Comparison of ENCODE assay signal across 24 mouse cellular contexts in the genomic region with DNA sequence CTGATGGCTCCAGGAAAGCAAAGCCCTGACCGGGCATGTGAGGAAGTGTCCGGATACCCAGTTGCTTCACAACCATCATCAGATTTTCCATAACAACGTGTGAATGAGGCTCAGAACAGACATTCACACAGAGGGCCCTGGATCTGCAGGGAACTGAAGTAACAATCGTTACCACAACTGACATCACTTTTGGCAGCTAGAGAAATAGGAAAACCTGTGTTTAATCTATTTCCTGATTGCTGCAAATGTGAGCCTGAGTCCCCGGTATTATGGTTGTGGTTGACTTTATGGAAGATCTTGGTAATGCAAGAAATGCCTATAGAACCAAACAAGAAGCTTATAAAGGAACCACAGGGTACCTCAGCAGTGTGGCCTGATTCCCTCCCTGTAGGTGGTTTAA. TPM values are rescaled to one million over a fixed set of nuclear protein-coding genes. Genes with fewer than 3 reads are reported as not detected.
A peak's percentile ranks its signal among the peaks of the same experiment; 100 is the strongest.
DNase-seq lines count a peak whose midpoint lies in the region; ATAC-seq and TF ChIP-seq lines count a peak whose summit lies in the region.
"Had no signal": no experiment of that assay in that cellular context is flagged by ENCODE, and none has a peak within 500 bp of the region (broad histone marks: within the 10 kb centered on the region; RNA-seq: fewer than 3 reads in every experiment).

No protein-coding gene starts in this region.

- peaks cover 39% of the 10 kb centered on the region for H3K4me1 ChIP-seq in heart, postnatal 0 days (ENCODE audit: control insufficient read depth, insufficient read depth)
- H3K4me1 ChIP-seq in heart, embryonic 11.5 days (ENCODE audit: control insufficient read depth, insufficient read depth, low read length): peaks cover 6% of the 10 kb centered on the region
- H3K4me1 ChIP-seq in embryonic facial prominence, embryonic 14.5 days (ENCODE audit: control insufficient read depth, insufficient read depth, low read length): peaks cover 12% of the 10 kb centered on the region
- H3K4me1 ChIP-seq in cerebellum, adult 2 months (ENCODE audit: control insufficient read depth, insufficient read depth, low read length): peaks cover 8% of the 10 kb centered on the region
- no peaks in the 10 kb centered on the region for H3K4me1 ChIP-seq in hindbrain, embryonic 11.5 days (replicated peaks; ENCODE audit: control insufficient read depth, insufficient read depth, low read length)

- peak overlapping the region; percentile 2; the same call in 1 of the 2 replicates for H3K27ac ChIP-seq in heart, postnatal 0 days (ENCODE audit: low read depth)
- no peak overlapping the region for H3K27ac ChIP-seq in heart, embryonic 11.5 days (ENCODE audit: low read depth, low read length)
- H3K27ac ChIP-seq in embryonic facial prominence, embryonic 14.5 days (replicated peaks; ENCODE audit: low read depth, low read length): peak overlapping the region; percentile 39; the same call in 1 of the 2 replicates
- H3K27ac ChIP-seq in cerebellum, adult 2 months (ENCODE audit: insufficient read depth, low read length): no peak overlapping the region
- H3K27ac ChIP-seq in hindbrain, embryonic 11.5 days (ENCODE audit: low read depth, low read length): no peak overlapping the region
- H3K27ac ChIP-seq: forebrain, embryonic 15.5 days; hindbrain, embryonic 10.5 days; hindbrain, embryonic 15.5 days had no signal

- no peak for DNase-seq in heart, postnatal 0 days (ENCODE audit: low spot score)
- DNase-seq in lung, postnatal 25 days (ENCODE audit: low spot score): peak; percentile 42
- no peak for DNase-seq in lung, adult 18-20 months
- peak; percentile 60 for DNase-seq in embryonic facial prominence, embryonic 14.5 days (ENCODE audit: low spot score)
- DNase-seq in cerebellum, adult 2 months: no peak
- no peak for DNase-seq in hindbrain, embryonic 11.5 days (ENCODE audit: low spot score)
- DNase-seq: adrenal gland, postnatal 14 days; B cell, adult 2 months; cerebellum, adult 11-12 months; cerebellum, adult 9-11 months; cerebellum, postnatal 36 days; gastrocnemius, postnatal 25 days had no signal

- H3K9ac ChIP-seq in heart, postnatal 0 days (replicated peaks; ENCODE audit: low read depth, low read length): no peak overlapping the region
- no peak overlapping the region for H3K9ac ChIP-seq in heart, embryonic 11.5 days (ENCODE audit: low read depth, low read length)
- no peak overlapping the region for H3K9ac ChIP-seq in embryonic facial prominence, embryonic 14.5 days (ENCODE audit: low read depth, low read length)
- H3K9ac ChIP-seq in hindbrain, embryonic 11.5 days (ENCODE audit: low read depth, low read length): no peak overlapping the region
- H3K9ac ChIP-seq: forebrain, embryonic 15.5 days; hindbrain, embryonic 15.5 days had no signal

- 52% methylated on average over 5 of the region's 5 CpGs for WGBS in heart, postnatal 0 days
- 63% methylated on average over 5 of the region's 5 CpGs for WGBS in heart, embryonic 11.5 days (ENCODE audit: insufficient replicate concordance)
- whole genome bisulfite sequencing in embryonic facial prominence, embryonic 14.5 days: 59% methylated on average over 5 of the region's 5 CpGs
- 71% methylated on average over 5 of the region's 5 CpGs for WGBS in cerebellum, adult 2 months
- 92% methylated on average over 5 of the region's 5 CpGs for WGBS in hindbrain, embryonic 11.5 days

- no peaks in the 10 kb centered on the region for H3K27me3 ChIP-seq in heart, postnatal 0 days (ENCODE audit: control insufficient read depth, insufficient read depth, low read length)
- no peaks in the 10 kb centered on the region for H3K27me3 ChIP-seq in heart, embryonic 11.5 days (ENCODE audit: control insufficient read depth, insufficient read depth, low read length)
- H3K27me3 ChIP-seq in embryonic facial prominence, embryonic 14.5 days (replicated peaks; ENCODE audit: control insufficient read depth, insufficient read depth, low read length): no peaks in the 10 kb centered on the region
- no peaks in the 10 kb centered on the region for H3K27me3 ChIP-seq in cerebellum, adult 2 months (ENCODE audit: control insufficient read depth, insufficient read depth, low read length)
- no peaks in the 10 kb centered on the region for H3K27me3 ChIP-seq in hindbrain, embryonic 11.5 days (ENCODE audit: control insufficient read depth, insufficient read depth, low read length)
- H3K27me3 ChIP-seq: forebrain, embryonic 15.5 days; hindbrain, embryonic 15.5 days had no signal

- no peaks in the 10 kb centered on the region for H3K9me3 ChIP-seq in heart, postnatal 0 days (replicated peaks; ENCODE audit: control insufficient read depth, low read length)
- no peaks in the 10 kb centered on the region for H3K9me3 ChIP-seq in heart, embryonic 11.5 days (replicated peaks; ENCODE audit: control insufficient read depth, low read length)
- no peaks in the 10 kb centered on the region for H3K9me3 ChIP-seq in embryonic facial prominence, embryonic 14.5 days (ENCODE audit: control insufficient read depth, low read length)
- no peaks in the 10 kb centered on the region for H3K9me3 ChIP-seq in hindbrain, embryonic 11.5 days (ENCODE audit: control insufficient read depth, low read length)
- H3K9me3 ChIP-seq: forebrain, embryonic 15.5 days; G1E; hindbrain, embryonic 10.5 days; hindbrain, embryonic 15.5 days had no signal

- no peaks in the 10 kb centered on the region for H3K36me3 ChIP-seq in heart, postnatal 0 days (replicated peaks; ENCODE audit: control insufficient read depth, insufficient read depth, low read length)
- H3K36me3 ChIP-seq in heart, embryonic 11.5 days (ENCODE audit: control insufficient read depth, insufficient read depth, low read length): no peaks in the 10 kb centered on the region
- H3K36me3 ChIP-seq in embryonic facial prominence, embryonic 14.5 days (ENCODE audit: control insufficient read depth, insufficient read depth, low read length): 0 out of 2 replicates have a peak, but pooled peaks cover 4% of the 10 kb centered on the region
- no peaks in the 10 kb centered on the region for H3K36me3 ChIP-seq in hindbrain, embryonic 11.5 days (ENCODE audit: control insufficient read depth, insufficient read depth, low read length)
- H3K36me3 ChIP-seq: forebrain, embryonic 15.5 days; G1E; hindbrain, embryonic 15.5 days had no signal

- no peak for TF ChIP-seq POLR2A in cerebellum, adult 2 months (IDR thresholded peaks at IDR 0.05; ENCODE audit: borderline replicate concordance, insufficient read depth, low read length)

- H3K4me2 ChIP-seq in heart, postnatal 0 days (ENCODE audit: low read depth, low read length): no peak overlapping the region
- H3K4me2 ChIP-seq in heart, embryonic 11.5 days: no peak overlapping the region
- no peak overlapping the region for H3K4me2 ChIP-seq in embryonic facial prominence, embryonic 14.5 days (ENCODE audit: low read depth, low read length)
- no peak overlapping the region for H3K4me2 ChIP-seq in hindbrain, embryonic 11.5 days (replicated peaks; ENCODE audit: low read depth, low read length)
- H3K4me2 ChIP-seq: forebrain, embryonic 15.5 days; hindbrain, embryonic 15.5 days had no signal

- H3K4me3 ChIP-seq in heart, postnatal 0 days (ENCODE audit: low read depth, low read length): no peak overlapping the region
- H3K4me3 ChIP-seq in heart, embryonic 11.5 days (ENCODE audit: low read depth, low read length): no peak overlapping the region
- H3K4me3 ChIP-seq in embryonic facial prominence, embryonic 14.5 days (ENCODE audit: low read depth, low read length): no peak overlapping the region
- H3K4me3 ChIP-seq in cerebellum, adult 2 months (replicated peaks; ENCODE audit: insufficient read depth, low read depth, low read length): no peak overlapping the region
- no peak overlapping the region for H3K4me3 ChIP-seq in hindbrain, embryonic 11.5 days (ENCODE audit: low read depth, low read length)
- H3K4me3 ChIP-seq: forebrain, embryonic 15.5 days; hindbrain, embryonic 10.5 days; hindbrain, embryonic 15.5 days had no signal

- TF ChIP-seq EP300 in heart, postnatal 0 days (IDR thresholded peaks at IDR 0.05; ENCODE audit: low read depth): no peak

- no peak for ATAC-seq in heart, postnatal 0 days (ENCODE audit: insufficient read depth, low read depth)
- ATAC-seq in heart, embryonic 11.5 days (replicated peaks; ENCODE audit: insufficient number of reproducible peaks, low FRiP score, low TSS enrichment): no peak
- peak; percentile 38; the same call in 1 of the 2 replicates for ATAC-seq in embryonic facial prominence, embryonic 14.5 days (ENCODE audit: low read depth)
- ATAC-seq in hindbrain, embryonic 11.5 days (ENCODE audit: low FRiP score): no peak
- ATAC-seq: activated CD4-positive, CD25-positive, alpha-beta regulatory T cell, adult 4 months; CD4-positive, CD25-positive, alpha-beta regulatory T cell, adult 4 months; forebrain, embryonic 15.5 days; intestine, embryonic 16.5 days had no signal

- TF ChIP-seq CTCF in heart, postnatal 0 days (IDR thresholded peaks at IDR 0.05; ENCODE audit: low read depth): no peak
- TF ChIP-seq CTCF in cerebellum, adult 2 months (IDR thresholded peaks at IDR 0.05; ENCODE audit: borderline replicate concordance, insufficient read depth, low read depth, low read length): no peak

RNA-seq across cellular contexts. Expression of gene Gm9747, which starts 12.1 kb away (rescaled TPM):
- total RNA-seq in heart, postnatal 0 days (2014; rRNA removed; ENCODE audit: low replicate concordance): not detected in 2 replicates
- 15.6 and 17.1 TPM in 2 replicates for polyA plus RNA-seq in heart, postnatal 0 days (2015; fragmentation: Nextera tagmentation; extraction: Ambion mirVana)
- polyA plus RNA-seq in heart, embryonic 11.5 days (2014; fragmentation: Nextera tagmentation; extraction: Ambion mirVana): 33.1 and 40.5 TPM in 2 replicates
- 53.6 and 55.0 TPM in 2 replicates for polyA plus RNA-seq in embryonic facial prominence, embryonic 14.5 days (2014; fragmentation: Nextera tagmentation; extraction: Ambion mirVana)
- not detected in 2 replicates for polyA plus RNA-seq in cerebellum, adult 2 months (2012; rRNA removed)
- 31.1 and 32.8 TPM in 2 replicates for polyA plus RNA-seq in hindbrain, embryonic 11.5 days (2014; fragmentation: Nextera tagmentation; extraction: Ambion mirVana)
- total RNA-seq: adrenal gland, adult 18-20 months; adrenal gland, postnatal 14 days; gastrocnemius, postnatal 25 days; granulocyte monocyte progenitor cell, adult 5-6 weeks; heart, adult 8-10 months; heart, postnatal 25 days had no signal
- polyA plus RNA-seq: CD4-positive, CD25-positive, alpha-beta regulatory T cell, adult 4 months; G1E had no signal

RNA-seq across cellular contexts. Expression of gene Irs1, which starts 46.2 kb away (rescaled TPM):
- total RNA-seq in heart, postnatal 0 days (2014; rRNA removed; ENCODE audit: low replicate concordance): 40.0 and 66.6 TPM in 2 replicates
- polyA plus RNA-seq in heart, postnatal 0 days (2015; fragmentation: Nextera tagmentation; extraction: Ambion mirVana): 4.4 and 4.7 TPM in 2 replicates
- 8.4 and 10.9 TPM in 2 replicates for polyA plus RNA-seq in heart, embryonic 11.5 days (2014; fragmentation: Nextera tagmentation; extraction: Ambion mirVana)
- polyA plus RNA-seq in embryonic facial prominence, embryonic 14.5 days (2014; fragmentation: Nextera tagmentation; extraction: Ambion mirVana): 14.8 and 16.1 TPM in 2 replicates
- polyA plus RNA-seq in cerebellum, adult 2 months (2012; rRNA removed): 10.5 and 10.6 TPM in 2 replicates
- 7.4 and 8.7 TPM in 2 replicates for polyA plus RNA-seq in hindbrain, embryonic 11.5 days (2014; fragmentation: Nextera tagmentation; extraction: Ambion mirVana)
- total RNA-seq: granulocyte monocyte progenitor cell, adult 5-6 weeks had no signal
- polyA plus RNA-seq: activated CD4-positive, CD25-positive, alpha-beta regulatory T cell, adult 4 months; CD4-positive, CD25-positive, alpha-beta regulatory T cell, adult 4 months; G1E had no signal

Comparison
In these comparisons a context has a peak if more than half of its experiments do, and no peak if none do; other contexts are left out.
1. DNase-seq: peak in lung, postnatal 25 days (single experiment) and embryonic facial prominence, embryonic 14.5 days (single experiment); none in heart, postnatal 0 days (single experiment), lung, adult 18-20 months (0 of 2), cerebellum, adult 2 months (0 of 2) and hindbrain, embryonic 11.5 days (single experiment).
2. H3K27ac ChIP-seq: peak in heart, postnatal 0 days (single experiment) and embryonic facial prominence, embryonic 14.5 days (single experiment); none in heart, embryonic 11.5 days (single experiment), cerebellum, adult 2 months (single experiment) and hindbrain, embryonic 11.5 days (single experiment).
3. RNA of gene Gm9747, which starts 12.1 kb away (polyA plus RNA-seq): 53.6 to 55.0 TPM in embryonic facial prominence, embryonic 14.5 days, 33.1 to 40.5 TPM in heart, embryonic 11.5 days, 31.1 to 32.8 TPM in hindbrain, embryonic 11.5 days and 15.6 to 17.1 TPM in heart, postnatal 0 days; not detected in cerebellum, adult 2 months; every median in the first group is over 10 times any median in the second.